Mouse (Mus musculus): Measurements from ENCODE around the gene Baiap2l1. TPM values are rescaled to one million over a fixed set of nuclear protein-coding genes. Genes with fewer than 3 reads are reported as not detected.

Gene Baiap2l1
- polyA plus RNA-seq, 1 experiment: not detected

DNA sequence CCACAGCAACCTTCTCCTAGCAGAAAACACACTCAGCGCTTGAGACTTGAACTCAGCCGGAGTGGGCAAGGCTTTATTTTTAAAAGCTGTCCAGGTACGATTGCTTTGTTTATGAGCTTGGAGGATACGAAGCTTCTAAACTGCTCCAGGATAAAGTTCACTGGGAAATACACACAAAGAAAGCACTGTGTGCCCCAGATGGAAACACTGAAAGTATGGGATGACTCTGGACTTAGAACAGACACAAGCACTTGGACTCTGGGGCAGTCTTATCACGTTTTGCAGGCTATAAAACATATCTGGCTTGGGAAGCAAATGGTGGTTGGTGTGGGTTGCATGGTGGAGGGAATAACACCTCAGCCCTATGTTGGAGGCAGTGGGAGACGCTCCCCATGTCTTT lies 2.0 kb upstream of the Baiap2l1 start:
- H3K4me1 ChIP-seq (ENCODE audit: control insufficient read depth, insufficient read depth, low read length): peaks cover 2% of the 10 kb centered on the region
- TF ChIP-seq POLR2A (IDR thresholded peaks at IDR 0.05; ENCODE audit: borderline replicate concordance, control insufficient read depth, low read depth, low read length): no peak
- TF ChIP-seq CTCF (IDR thresholded peaks at IDR 0.05; ENCODE audit: control insufficient read depth, insufficient read depth, low read length): no peak
- H3K27ac ChIP-seq (ENCODE audit: control insufficient read depth, insufficient read depth, low read depth, low read length, poor library complexity): no peak overlapping the region
- H3K4me3 ChIP-seq (replicated peaks; ENCODE audit: control insufficient read depth, low read depth, low read length): no peak overlapping the region
- 76% methylated on average over 6 of the region's 6 CpGs for WGBS

DNA sequence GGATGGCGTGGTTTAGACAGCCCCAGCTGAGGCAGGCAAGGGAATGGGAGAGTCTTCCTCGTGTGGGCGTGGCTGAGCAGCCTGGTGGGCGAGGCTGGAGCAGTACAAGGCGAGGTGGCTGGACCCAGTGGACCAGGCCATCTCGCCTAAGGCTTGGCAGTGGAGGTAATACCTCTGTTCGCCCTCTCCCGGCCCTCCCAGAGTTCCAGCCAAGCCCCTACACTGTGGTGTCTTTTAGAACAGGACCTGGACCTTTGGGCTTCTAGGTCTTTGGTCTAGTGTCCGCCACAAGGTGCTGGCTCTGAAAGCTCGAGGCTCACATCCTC lies 643 bp upstream of the Baiap2l1 start:
- peaks cover 2% of the 10 kb centered on the region for H3K4me1 ChIP-seq (ENCODE audit: control insufficient read depth, insufficient read depth, low read length)
- TF ChIP-seq POLR2A (IDR thresholded peaks at IDR 0.05; ENCODE audit: borderline replicate concordance, control insufficient read depth, low read depth, low read length) (no peak), CTCF (IDR thresholded peaks at IDR 0.05; ENCODE audit: control insufficient read depth, insufficient read depth, low read length) (peak; percentile 8; the same call in 1 of the 2 replicates)
- 7% methylated on average over 10 of the region's 10 CpGs for WGBS
- H3K4me3 ChIP-seq (replicated peaks; ENCODE audit: control insufficient read depth, low read depth, low read length): peak overlapping the region; percentile 59
- no peak overlapping the region for H3K27ac ChIP-seq (ENCODE audit: control insufficient read depth, insufficient read depth, low read depth, low read length, poor library complexity)

DNA sequence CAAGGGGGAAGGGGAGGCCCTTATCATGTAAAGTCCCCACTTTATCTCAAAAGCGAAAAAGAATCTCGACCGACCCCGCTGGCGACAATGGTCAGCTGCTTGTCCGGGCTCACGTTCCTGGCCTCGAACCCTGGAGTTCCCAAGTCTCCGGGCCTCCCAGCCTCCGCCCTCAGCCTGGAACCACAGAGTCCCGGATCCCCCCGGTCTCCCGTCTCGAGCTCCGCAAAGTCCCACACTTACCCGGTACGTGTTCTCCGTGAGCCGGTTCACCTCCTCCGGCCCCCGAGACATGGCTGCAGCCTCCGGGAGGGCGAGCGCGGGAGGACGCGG lies 396 bp downstream of the Baiap2l1 start:
- H3K4me3 ChIP-seq (replicated peaks; ENCODE audit: control insufficient read depth, low read depth, low read length): no peak overlapping the region
- 1% methylated on average over 27 of the region's 27 CpGs for WGBS
- no peak overlapping the region; the same call in 1 of the 2 replicates for H3K27ac ChIP-seq (ENCODE audit: control insufficient read depth, insufficient read depth, low read depth, low read length, poor library complexity)
- no peak for TF ChIP-seq POLR2A (IDR thresholded peaks at IDR 0.05; ENCODE audit: borderline replicate concordance, control insufficient read depth, low read depth, low read length)
- peaks cover 2% of the 10 kb centered on the region for H3K4me1 ChIP-seq (ENCODE audit: control insufficient read depth, insufficient read depth, low read length)

DNA sequence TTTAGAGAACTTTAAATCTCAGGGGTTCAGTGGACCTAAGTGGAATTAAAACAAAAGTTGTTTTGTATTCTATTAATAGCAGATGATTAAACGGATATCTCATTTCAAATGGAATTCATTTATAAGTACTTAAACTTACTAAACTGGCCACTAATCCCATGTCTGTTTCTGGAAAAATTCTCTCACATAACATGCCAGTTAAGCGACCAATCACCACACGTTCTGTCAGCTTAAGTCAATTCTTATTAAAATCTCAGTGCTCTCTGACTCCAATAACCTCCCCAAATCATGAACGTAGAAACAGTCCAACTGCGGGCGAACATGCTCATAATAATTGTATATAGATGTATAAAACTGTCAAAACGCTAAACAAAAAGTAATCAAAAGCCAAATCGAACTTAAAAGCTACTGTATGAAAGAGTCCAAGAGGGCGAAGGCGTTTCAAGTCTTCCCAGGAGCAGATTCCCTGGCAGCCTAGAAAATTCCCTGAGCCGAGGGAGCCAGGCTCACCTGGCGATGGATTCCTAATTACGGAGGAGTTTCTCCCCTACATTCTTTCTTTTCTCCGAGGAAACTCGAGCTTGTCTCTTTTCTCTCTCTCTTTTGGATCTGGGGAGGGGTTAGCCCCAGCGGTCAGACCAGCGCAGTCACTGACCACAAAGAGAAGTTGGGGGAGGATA lies 996 bp downstream of the Baiap2l1 start:
- TF ChIP-seq CTCF (IDR thresholded peaks at IDR 0.05; ENCODE audit: control insufficient read depth, insufficient read depth, low read length) (no peak), POLR2A (IDR thresholded peaks at IDR 0.05; ENCODE audit: borderline replicate concordance, control insufficient read depth, low read depth, low read length) (no peak)
- 18% methylated on average over 17 of the region's 17 CpGs for WGBS
- Histone ChIP-seq H3K4me1 (ENCODE audit: control insufficient read depth, insufficient read depth, low read length) (peaks cover 2% of the 10 kb centered on the region), H3K27ac (ENCODE audit: control insufficient read depth, insufficient read depth, low read depth, low read length, poor library complexity) (no peak overlapping the region), H3K4me3 (replicated peaks; ENCODE audit: control insufficient read depth, low read depth, low read length) (no peak overlapping the region)

DNA sequence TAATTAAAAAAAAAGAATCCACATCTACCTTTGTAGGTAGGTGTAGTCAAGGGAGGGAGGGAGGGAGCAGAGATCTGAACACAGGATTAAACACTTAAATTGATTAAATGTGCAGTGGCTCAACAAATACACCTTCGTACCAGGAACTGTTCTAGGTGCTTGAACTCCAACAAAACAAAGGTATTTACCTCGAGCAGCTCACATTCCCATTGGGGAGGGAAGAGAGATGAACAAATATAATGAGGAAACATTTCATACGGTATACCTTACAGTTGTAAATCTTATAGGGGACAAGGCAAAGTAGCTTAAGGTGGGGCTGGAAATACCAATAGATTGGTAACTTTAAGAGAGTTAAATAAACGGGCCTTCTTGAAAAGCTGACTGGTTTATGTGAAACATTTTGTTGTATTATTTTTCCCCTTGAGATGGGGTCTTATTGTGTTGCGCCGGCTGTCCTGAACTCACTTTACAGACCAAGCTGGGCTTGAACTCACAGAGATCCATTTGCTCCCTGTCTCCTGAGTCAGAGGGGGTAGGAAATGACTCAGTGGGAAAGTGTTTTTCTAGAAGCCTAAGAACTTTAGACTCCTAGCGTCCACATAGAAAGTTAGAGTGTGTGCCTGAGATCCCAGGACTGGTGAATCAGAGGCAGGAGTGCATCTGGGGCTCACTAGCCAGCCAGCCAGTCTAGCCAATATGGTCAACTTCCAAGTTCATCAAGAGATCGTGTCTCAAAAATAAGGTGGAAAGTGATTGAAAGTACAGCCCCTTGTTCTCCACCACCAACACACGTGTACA lies 5.5 kb downstream of the Baiap2l1 start:
- 78% methylated on average over 9 of the region's 9 CpGs for WGBS
- TF ChIP-seq POLR2A (IDR thresholded peaks at IDR 0.05; ENCODE audit: borderline replicate concordance, control insufficient read depth, low read depth, low read length): no peak
- no peak for TF ChIP-seq CTCF (IDR thresholded peaks at IDR 0.05; ENCODE audit: control insufficient read depth, insufficient read depth, low read length)

DNA sequence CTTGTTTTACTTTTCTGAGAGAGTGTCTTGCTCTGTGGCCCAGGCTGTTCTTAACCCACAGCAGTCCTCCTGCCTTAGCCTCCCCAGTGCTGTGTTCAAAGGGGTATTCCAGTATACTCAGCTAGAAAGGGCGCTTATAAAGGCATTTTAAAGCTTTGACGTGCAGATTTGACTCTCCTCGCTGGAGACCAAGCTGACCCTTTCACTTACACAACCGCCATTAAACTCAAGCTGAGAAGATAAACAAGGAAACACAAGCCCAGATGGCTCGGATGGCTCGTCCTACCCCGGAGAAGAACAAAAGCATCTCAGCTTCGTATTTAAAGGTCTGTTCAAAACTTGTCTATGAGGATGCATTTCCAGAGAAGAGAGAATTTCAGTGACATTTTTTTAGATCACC lies 6.7 kb downstream of the Baiap2l1 start:
- Histone ChIP-seq H3K27ac (ENCODE audit: control insufficient read depth, insufficient read depth, low read depth, low read length, poor library complexity) (no peak overlapping the region), H3K4me3 (replicated peaks; ENCODE audit: control insufficient read depth, low read depth, low read length) (no peak overlapping the region), H3K4me1 (ENCODE audit: control insufficient read depth, insufficient read depth, low read length) (no peaks in the 10 kb centered on the region)
- no peak for TF ChIP-seq CTCF (IDR thresholded peaks at IDR 0.05; ENCODE audit: control insufficient read depth, insufficient read depth, low read length)
- no peak for TF ChIP-seq POLR2A (IDR thresholded peaks at IDR 0.05; ENCODE audit: borderline replicate concordance, control insufficient read depth, low read depth, low read length)
- WGBS: 73% methylated on average over 8 of the region's 8 CpGs

More for the DNA sequence above, 5.5 kb downstream of the Baiap2l1 start:
- no peak overlapping the region for H3K27ac ChIP-seq (ENCODE audit: control insufficient read depth, insufficient read depth, low read depth, low read length, poor library complexity)
- no peaks in the 10 kb centered on the region for H3K4me1 ChIP-seq (ENCODE audit: control insufficient read depth, insufficient read depth, low read length)
- no peak overlapping the region for H3K4me3 ChIP-seq (replicated peaks; ENCODE audit: control insufficient read depth, low read depth, low read length)

DNA sequence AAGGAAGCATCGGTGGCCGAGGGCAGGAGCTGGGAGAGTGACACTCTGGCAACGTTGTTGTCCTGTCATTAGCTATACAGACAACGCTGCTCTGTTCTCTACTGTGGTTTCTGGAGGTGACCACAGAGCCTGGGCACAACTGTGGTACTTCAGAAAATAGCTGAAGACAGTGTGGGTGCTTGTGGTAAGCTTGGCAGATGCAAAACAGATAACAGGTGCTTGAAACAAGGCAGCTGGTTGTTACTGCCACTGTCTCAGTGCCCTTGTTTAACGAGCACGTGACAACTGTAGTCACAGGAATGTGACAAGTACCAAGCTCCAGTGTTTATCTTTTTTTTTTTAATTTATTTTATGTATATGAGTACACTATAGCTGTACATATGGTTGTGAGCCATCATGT lies 13.3 kb downstream of the Baiap2l1 start:
- TF ChIP-seq POLR2A (IDR thresholded peaks at IDR 0.05; ENCODE audit: borderline replicate concordance, control insufficient read depth, low read depth, low read length): no peak
- TF ChIP-seq CTCF (IDR thresholded peaks at IDR 0.05; ENCODE audit: control insufficient read depth, insufficient read depth, low read length): no peak
- peak overlapping the region; percentile 11 for H3K4me3 ChIP-seq (replicated peaks; ENCODE audit: control insufficient read depth, low read depth, low read length)
- peak overlapping the region; percentile 51 for H3K27ac ChIP-seq (ENCODE audit: control insufficient read depth, insufficient read depth, low read depth, low read length, poor library complexity)
- no peaks in the 10 kb centered on the region; the same call in none of the 2 replicates for H3K4me1 ChIP-seq (ENCODE audit: control insufficient read depth, insufficient read depth, low read length)
- 8% methylated on average over 6 of the region's 6 CpGs for WGBS

DNA sequence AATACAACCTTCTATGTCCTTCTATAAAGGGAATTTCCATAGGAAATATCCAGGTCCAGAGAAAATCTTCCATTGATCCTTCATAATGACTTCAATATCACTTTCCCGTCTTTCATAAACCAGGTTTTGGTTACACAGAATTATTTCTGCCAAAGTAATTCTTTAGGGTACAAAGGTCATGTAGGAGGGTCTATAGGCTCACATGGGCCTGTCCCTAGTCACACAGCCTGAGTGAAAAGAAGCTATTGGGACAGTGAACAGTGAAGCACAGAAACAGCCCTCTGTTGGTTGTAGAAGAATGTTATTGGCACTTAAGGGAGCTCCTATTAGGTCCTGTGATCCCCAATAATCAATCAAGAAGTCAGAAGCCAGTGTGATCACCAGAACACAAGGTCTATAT lies 16.8 kb downstream of the Baiap2l1 start:
- H3K4me1 ChIP-seq (ENCODE audit: control insufficient read depth, insufficient read depth, low read length): no peaks in the 10 kb centered on the region; the same call in none of the 2 replicates
- TF ChIP-seq CTCF (IDR thresholded peaks at IDR 0.05; ENCODE audit: control insufficient read depth, insufficient read depth, low read length) (no peak), POLR2A (IDR thresholded peaks at IDR 0.05; ENCODE audit: borderline replicate concordance, control insufficient read depth, low read depth, low read length) (no peak)
- no peak overlapping the region for H3K27ac ChIP-seq (ENCODE audit: control insufficient read depth, insufficient read depth, low read depth, low read length, poor library complexity)
- H3K4me3 ChIP-seq (replicated peaks; ENCODE audit: control insufficient read depth, low read depth, low read length): no peak overlapping the region
- WGBS: 73% methylated on average over 1 of the region's 1 CpGs

All from bone marrow, adult 2 months (tissue).